Mouse (Mus musculus) frontal cortex, adult 2 months (tissue): ENCODE results near the gene Tnfrsf13c. TPM values are rescaled to one million over a fixed set of nuclear protein-coding genes. Genes with fewer than 3 reads are reported as not detected.
A peak's percentile ranks its signal among the peaks of the same experiment; 100 is the strongest.

Experiments used
- DNase-seq, 2 experiments: peaks; one replicate each; pipeline ENCODE4 v3.0.0; 2022; ENCODE audit warnings: low spot score in 1 of 2; ENCODE audit errors: extremely low spot score in 1 of 2
- polyA plus RNA-seq: library from polyadenylated mRNA; depleted of rRNA; stranded (reverse); fragments of >200 nt; gene quantifications from 2 replicates; pipeline ENCODE4 v1.2.3, GENCODE M21; 2012

The Tnfrsf13c gene
- polyA plus RNA-seq, 1 experiment: 1.4 TPM

GRCm38 (mm10) chr15:82209295-82210050, 14.7 kb downstream of the Tnfrsf13c start:
- DNase-seq: no peak

GRCm38 (mm10) chr15:82208307-82208706, 15.9 kb downstream of the Tnfrsf13c start:
- no peak for DNase-seq

GRCm38 (mm10) chr15:82207504-82208219, 16.5 kb downstream of the Tnfrsf13c start:
- no peak for DNase-seq

GRCm38 (mm10) chr15:82207105-82207459, 17.1 kb downstream of the Tnfrsf13c start:
- no peak for DNase-seq

- DNase-seq: no peak
These were observed 17.6 kb downstream of the Tnfrsf13c start for GRCm38 (mm10) chr15:82206365-82207104.

- no peak for DNase-seq
These were observed 19.3 kb downstream of the Tnfrsf13c start for GRCm38 (mm10) chr15:82204680-82205371.

- DNase-seq: no peak
These were observed 20.4 kb downstream of the Tnfrsf13c start for GRCm38 (mm10) chr15:82203611-82204351.

- no peak for DNase-seq
These were observed 21.1 kb downstream of the Tnfrsf13c start for GRCm38 (mm10) chr15:82203090-82203489.

- DNase-seq: no peak
These were observed 22.1 kb downstream of the Tnfrsf13c start for GRCm38 (mm10) chr15:82202086-82202485.

GRCm38 (mm10) chr15:82199546-82199945, 24.6 kb downstream of the Tnfrsf13c start:
- DNase-seq: no peak

GRCm38 (mm10) chr15:82198342-82198741, 25.8 kb downstream of the Tnfrsf13c start:
- DNase-seq: no peak

GRCm38 (mm10) chr15:82197937-82198336, 26.2 kb downstream of the Tnfrsf13c start:
- no peak for DNase-seq

GRCm38 (mm10) chr15:82197246-82197750, 26.9 kb downstream of the Tnfrsf13c start:
- DNase-seq: no peak

GRCm38 (mm10) chr15:82196300-82196699, 27.9 kb downstream of the Tnfrsf13c start:
- DNase-seq: no peak

GRCm38 (mm10) chr15:82192617-82193016, 31.6 kb downstream of the Tnfrsf13c start:
- no peak for DNase-seq

- DNase-seq: peak in 1 of 2 experiments; percentile 51
These were observed 35.5 kb downstream of the Tnfrsf13c start for GRCm38 (mm10) chr15:82188481-82189240.

- no peak for DNase-seq
These were observed 36.2 kb downstream of the Tnfrsf13c start for GRCm38 (mm10) chr15:82187924-82188323.

GRCm38 (mm10) chr15:82187401-82187800, 36.8 kb downstream of the Tnfrsf13c start:
- no peak for DNase-seq

GRCm38 (mm10) chr15:82186931-82187330, 37.2 kb downstream of the Tnfrsf13c start:
- DNase-seq: no peak
